Mouse (Mus musculus): ENCODE results near the gene Trim61.

GRCm38 (mm10) chr8:65065622-65066021 lies 47.3 kb upstream of the Trim61 start:
- TF ChIP-seq POLR2A (IDR thresholded peaks at IDR 0.05; ENCODE audit: extremely low read depth, insufficient read depth, low read length) (no peak), CTCF (IDR thresholded peaks at IDR 0.05; ENCODE audit: extremely low read depth, insufficient read depth, low read length) (no peak)
